Mouse (Mus musculus): ENCODE results near the gene Sdk1.

- TF ChIP-seq POLR2A (IDR thresholded peaks at IDR 0.05; ENCODE audit: insufficient read depth, low read length) (no peak), CTCF (IDR thresholded peaks at IDR 0.05; ENCODE audit: low read depth, low read length) (no peak)
Measured at GRCm38 (mm10) chr5:142178164-142178563, 936.9 kb downstream of the Sdk1 start.
